Mouse (Mus musculus) C2C12 (cell line): ENCODE results near the gene Dnah3.

Source experiments
- CEBPB ChIP-seq: IDR thresholded peaks from one replicate; pipeline ENCODE4 v1.6.1; 2011; ENCODE audit warnings: low read depth, mild to moderate bottlenecking, control low read depth, moderate library complexity
- CTCF ChIP-seq: IDR thresholded peaks from one replicate; pipeline ENCODE4 v1.5.1; 2011; ENCODE audit not compliant: control insufficient read depth, insufficient read depth, insufficient read length
- FOSL1 ChIP-seq: IDR thresholded peaks from one replicate; pipeline ENCODE4 v1.8.0; 2011; ENCODE audit warnings: mild to moderate bottlenecking, low read length; ENCODE audit not compliant: poor library complexity, insufficient read depth, severe bottlenecking
- MAX ChIP-seq: IDR thresholded peaks from one replicate; pipeline ENCODE4 v1.6.1; 2011; ENCODE audit warnings: mild to moderate bottlenecking, control low read depth
- MYOD1 ChIP-seq: IDR thresholded peaks from one replicate; pipeline ENCODE4 v1.6.1; 2011; ENCODE audit warnings: low read depth; ENCODE audit not compliant: control insufficient read depth, insufficient read length
- MYOG ChIP-seq: IDR thresholded peaks from one replicate; pipeline ENCODE4 v1.6.1; 2011; ENCODE audit not compliant: control insufficient read depth, insufficient read length; ENCODE audit errors: extremely low read depth
- USF1 ChIP-seq: IDR thresholded peaks from one replicate; pipeline ENCODE4 v1.6.1; 2011; ENCODE audit warnings: low read depth, mild to moderate bottlenecking, control low read depth, moderate library complexity

- no peak for TF ChIP-seq USF1
- TF ChIP-seq CTCF: no peak
- no peak for TF ChIP-seq MYOD1
- no peak for TF ChIP-seq FOSL1
- TF ChIP-seq MAX: no peak
- no peak for TF ChIP-seq CEBPB
- no peak for TF ChIP-seq MYOG
Measured at GRCm38 (mm10) chr7:119978576-119978975, 116.5 kb downstream of the Dnah3 start.
